26 mouse cellular contexts compared by ENCODE assay signal in the genomic region with DNA sequence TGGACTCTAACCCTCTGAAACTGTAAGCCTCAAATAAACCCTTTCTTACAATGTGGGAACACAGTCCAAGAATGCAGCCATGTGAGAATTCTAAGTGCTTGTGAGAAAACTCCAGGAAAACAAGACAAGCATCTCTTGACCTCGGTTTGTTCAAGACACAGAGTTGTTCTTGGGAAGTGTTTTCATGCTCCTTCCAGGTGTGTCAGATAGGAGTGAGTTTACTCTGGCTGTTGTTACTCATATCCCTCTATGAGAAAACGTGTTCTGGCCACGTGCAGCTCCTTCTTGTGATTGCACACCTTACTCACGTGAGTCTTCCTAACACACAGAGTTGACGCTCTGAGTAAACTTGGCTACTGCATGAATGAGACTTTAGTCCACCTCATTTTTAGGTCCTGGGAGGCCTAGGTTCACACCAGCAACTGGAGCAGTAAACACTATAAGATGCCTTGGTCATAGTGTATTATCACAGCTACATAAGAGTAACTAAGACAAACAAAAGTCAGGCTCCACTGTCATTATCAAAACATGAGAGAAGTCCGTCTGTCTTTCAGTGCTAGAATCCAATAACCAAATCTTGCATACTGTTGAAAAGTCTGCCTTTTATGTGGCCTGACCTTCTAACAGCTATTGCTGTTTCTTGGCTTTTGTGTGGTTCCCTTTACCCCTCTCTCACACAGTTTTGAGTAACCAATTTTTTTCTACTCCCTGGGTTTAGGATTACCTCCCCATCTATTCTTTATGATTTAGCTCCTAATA. TPM values are rescaled to one million over a fixed set of nuclear protein-coding genes. Genes with fewer than 3 reads are reported as not detected.
A peak's percentile ranks its signal among the peaks of the same experiment; 100 is the strongest.
DNase-seq lines count a peak whose midpoint lies in the region; ATAC-seq and TF ChIP-seq lines count a peak whose summit lies in the region.
"Had no signal": no experiment of that assay in that cellular context is flagged by ENCODE, and none has a peak within 500 bp of the region (broad histone marks: within the 10 kb centered on the region; RNA-seq: fewer than 3 reads in every experiment).

No protein-coding gene starts in this region.

- peaks cover 30% of the 10 kb centered on the region for H3K36me3 ChIP-seq in thymus, adult 2 months (ENCODE audit: control insufficient read depth, insufficient read depth, low read length)

- no peak for TF ChIP-seq CTCF in lung, adult 2 months (IDR thresholded peaks at IDR 0.05; ENCODE audit: insufficient read depth, low read length)
- TF ChIP-seq CTCF in thymus, adult 2 months (IDR thresholded peaks at IDR 0.05; ENCODE audit: borderline replicate concordance, control insufficient read depth, extremely low read depth, insufficient read depth, low read length, poor library complexity), result no peak

- no peaks in the 10 kb centered on the region; the same call in 1 of the 2 replicates for H3K4me1 ChIP-seq in lung, adult 2 months (ENCODE audit: control insufficient read depth, insufficient read depth, low read length)
- H3K4me1 ChIP-seq in thymus, adult 2 months (replicated peaks; ENCODE audit: control insufficient read depth, insufficient read depth, low read length), result peaks cover 28% of the 10 kb centered on the region
- H3K4me1 ChIP-seq: embryonic facial prominence, embryonic 12.5 days; hindbrain, embryonic 13.5 days; kidney, embryonic 15.5 days; limb, embryonic 13.5 days; neural tube, embryonic 12.5 days had no signal

- no peaks in the 10 kb centered on the region for H3K27me3 ChIP-seq in thymus, adult 2 months (ENCODE audit: control insufficient read depth, insufficient read depth, low read length)
- H3K27me3 ChIP-seq: CH12.LX; embryonic facial prominence, embryonic 12.5 days; heart, embryonic 15.5 days; hindbrain, embryonic 13.5 days; kidney, embryonic 15.5 days; limb, embryonic 13.5 days; neural tube, embryonic 12.5 days had no signal

- TF ChIP-seq POLR2A in lung, adult 2 months (IDR thresholded peaks at IDR 0.05; ENCODE audit: borderline replicate concordance, extremely low read depth, low read depth, low read length), result no peak
- TF ChIP-seq POLR2A in thymus, adult 2 months (IDR thresholded peaks at IDR 0.05; ENCODE audit: control insufficient read depth, extremely low read depth, insufficient read depth, low read length, poor library complexity), result no peak

- 77% methylated on average over 6 of the region's 6 CpGs for WGBS in lung, adult 2 months
- 74% methylated on average over 6 of the region's 6 CpGs for WGBS in thymus, adult 2 months

- no peak overlapping the region for H3K4me3 ChIP-seq in lung, adult 2 months (replicated peaks; ENCODE audit: extremely low read depth, low read depth, low read length)
- H3K4me3 ChIP-seq in thymus, adult 2 months (ENCODE audit: control insufficient read depth, insufficient read depth, low read length), result no peak overlapping the region
- H3K4me3 ChIP-seq: embryonic facial prominence, embryonic 12.5 days; heart, embryonic 10.5 days; heart, embryonic 15.5 days; hindbrain, embryonic 13.5 days; kidney, embryonic 15.5 days; layer of hippocampus, adult 2 months; limb, embryonic 13.5 days; neural tube, embryonic 12.5 days had no signal

- intact Hi-C loops in gastrocnemius, postnatal 36 days (cut with DNase I), result no loop called here

- peak; percentile 2 for ATAC-seq in activated CD4-positive, CD25-positive, alpha-beta regulatory T cell, adult 4 months
- ATAC-seq: forebrain, embryonic 14.5 days; liver, postnatal 0 days; midbrain, embryonic 16.5 days had no signal

- peak; percentile 38 to 60 for DNase-seq in lung, adult 18-20 months
- no peak for DNase-seq in lung, adult 2 months
- no peak for DNase-seq in thymus, adult 2 months
- no peak for DNase-seq in thymus, postnatal 36 days
- DNase-seq in gastrocnemius, postnatal 36 days, result no peak
- no peak for DNase-seq in ovary, adult 18-20 months (ENCODE audit: low spot score)
- DNase-seq: adrenal gland, postnatal 10 days; cerebellum, adult 9-11 months; embryo, embryonic 11 days; gastrocnemius, postnatal 14 days; heart, postnatal 36 days; kidney, adult 11 months; kidney, postnatal 36 days; liver, postnatal 0 days had no signal

- peak overlapping the region; percentile 56; the same call in 1 of the 2 replicates for H3K27ac ChIP-seq in thymus, adult 2 months (ENCODE audit: control insufficient read depth, insufficient read depth, low read length)
- H3K27ac ChIP-seq: embryonic facial prominence, embryonic 12.5 days; heart, embryonic 10.5 days; heart, embryonic 15.5 days; hindbrain, embryonic 13.5 days; kidney, embryonic 15.5 days; layer of hippocampus, adult 2 months; limb, embryonic 13.5 days; neural tube, embryonic 12.5 days had no signal

RNA-seq across cellular contexts. Expression of gene Ift80, which starts 37.7 kb away (rescaled TPM):
- polyA plus RNA-seq in lung, adult 2 months (2012; rRNA removed), result 2.4 and 4.4 TPM in 2 replicates
- 20.8 and 21.3 TPM in 2 replicates for polyA plus RNA-seq in thymus, adult 2 months (2012; rRNA removed)
- 100 to 1,000 TPM in 1 of 2 experiments, 10 to 100 TPM in 1; 76.4 to 105 TPM for polyA plus RNA-seq in activated CD4-positive, CD25-positive, alpha-beta regulatory T cell, adult 4 months (2017; shearing (Covaris generic))
- 1 to 10 TPM; 2.6 to 3.9 TPM for total RNA-seq in gastrocnemius, postnatal 36 days (2021)

RNA-seq across cellular contexts. Expression of gene Smc4, which starts 37.8 kb away (rescaled TPM):
- 2.8 and 5.4 TPM in 2 replicates for polyA plus RNA-seq in lung, adult 2 months (2012; rRNA removed)
- polyA plus RNA-seq in thymus, adult 2 months (2012; rRNA removed), result 40.6 and 69.2 TPM in 2 replicates
- polyA plus RNA-seq in activated CD4-positive, CD25-positive, alpha-beta regulatory T cell, adult 4 months (2017; shearing (Covaris generic)), result 100 to 1,000 TPM; 394 to 401 TPM
- total RNA-seq in gastrocnemius, postnatal 36 days (2021), result 1 to 10 TPM; 7.6 to 9.0 TPM

Comparison
In these comparisons a context has a peak if more than half of its experiments do, and no peak if none do; other contexts are left out.
1. DNase-seq: peak in lung, adult 18-20 months (2 of 2); none in lung, adult 2 months (single experiment), thymus, adult 2 months (single experiment), thymus, postnatal 36 days (0 of 2), gastrocnemius, postnatal 36 days (0 of 2) and ovary, adult 18-20 months (single experiment).